ENCODE assay signal across 8 mouse cellular contexts in genomic region chr10:30842228-30842627, GRCm38 (mm10). TPM values are rescaled to one million over a fixed set of nuclear protein-coding genes. Genes with fewer than 3 reads are reported as not detected.
DNase-seq lines count a peak whose midpoint lies in the region; ATAC-seq and TF ChIP-seq lines count a peak whose summit lies in the region.

No protein-coding gene starts in this region.

- no peak for TF ChIP-seq CTCF in lung, embryonic 14.5 days (IDR thresholded peaks at IDR 0.05; ENCODE audit: low read depth)

- under 1% methylated on average over 29 of the region's 29 CpGs for WGBS in lung, embryonic 14.5 days
- WGBS in forebrain, embryonic 10.5 days = 0% methylated on average over 29 of the region's 29 CpGs
- WGBS in limb, embryonic 13.5 days = under 1% methylated on average over 29 of the region's 29 CpGs
- under 1% methylated on average over 29 of the region's 29 CpGs for WGBS in neural tube, embryonic 13.5 days

- H3K4me2 ChIP-seq in lung, embryonic 14.5 days = peak overlapping the region; percentile 88
- H3K4me2 ChIP-seq in limb, embryonic 13.5 days (replicated peaks) = peak overlapping the region; percentile 89
- peak overlapping the region; percentile 80 for H3K4me2 ChIP-seq in neural tube, embryonic 13.5 days

- no peak overlapping the region for H3K27ac ChIP-seq in lung, embryonic 14.5 days (ENCODE audit: low read depth)
- peak overlapping the region; percentile 70 for H3K27ac ChIP-seq in forebrain, embryonic 10.5 days
- no peak overlapping the region for H3K27ac ChIP-seq in limb, embryonic 13.5 days
- H3K27ac ChIP-seq in neural tube, embryonic 13.5 days (replicated peaks) = peak overlapping the region; percentile 75

- peak; percentile 47 for DNase-seq in lung, embryonic 14.5 days
- no peak for DNase-seq in lung, postnatal 25 days (ENCODE audit: low spot score)
- DNase-seq in forebrain, embryonic 10.5 days (ENCODE audit: extremely low spot score, low spot score) = no peak
- no peak for DNase-seq in urinary bladder, adult 18-20 months (ENCODE audit: low spot score in 2 of 2)
- no peak for DNase-seq in spleen, postnatal 4 days (ENCODE audit: low spot score in 2 of 2)
- DNase-seq in cerebellum, adult 11-12 months = no peak

- H3K9ac ChIP-seq in lung, embryonic 14.5 days = peak overlapping the region; percentile 37; the same call in 1 of the 2 replicates
- H3K9ac ChIP-seq in limb, embryonic 13.5 days = peak overlapping the region; percentile 53
- H3K9ac ChIP-seq in neural tube, embryonic 13.5 days = peak overlapping the region; percentile 78

- peak overlapping the region; percentile 48 for H3K4me3 ChIP-seq in lung, embryonic 14.5 days (ENCODE audit: low read depth, low read length)
- peak overlapping the region; percentile 68 for H3K4me3 ChIP-seq in forebrain, embryonic 10.5 days
- peak overlapping the region; percentile 56 for H3K4me3 ChIP-seq in limb, embryonic 13.5 days
- H3K4me3 ChIP-seq in neural tube, embryonic 13.5 days = peak overlapping the region; percentile 65

- peaks cover 43% of the 10 kb centered on the region for H3K27me3 ChIP-seq in lung, embryonic 14.5 days (ENCODE audit: insufficient read depth, low read length)
- H3K27me3 ChIP-seq in forebrain, embryonic 10.5 days (ENCODE audit: poor library complexity, severe bottlenecking) = peaks cover 76% of the 10 kb centered on the region
- H3K27me3 ChIP-seq in limb, embryonic 13.5 days = peaks cover 69% of the 10 kb centered on the region
- peaks cover 59% of the 10 kb centered on the region for H3K27me3 ChIP-seq in neural tube, embryonic 13.5 days

- ATAC-seq in lung, embryonic 14.5 days (ENCODE audit: insufficient read depth) = peak; percentile 48
- peak; percentile 37; the same call in 1 of the 2 replicates for ATAC-seq in limb, embryonic 13.5 days (ENCODE audit: low FRiP score, low read depth)
- peak; percentile 76 for ATAC-seq in neural tube, embryonic 13.5 days (ENCODE audit: low read depth)

- no peaks in the 10 kb centered on the region for H3K36me3 ChIP-seq in lung, embryonic 14.5 days (ENCODE audit: insufficient read depth)
- no peaks in the 10 kb centered on the region for H3K36me3 ChIP-seq in forebrain, embryonic 10.5 days (replicated peaks)
- no peaks in the 10 kb centered on the region for H3K36me3 ChIP-seq in limb, embryonic 13.5 days
- H3K36me3 ChIP-seq in neural tube, embryonic 13.5 days = no peaks in the 10 kb centered on the region

- H3K4me1 ChIP-seq in lung, embryonic 14.5 days (ENCODE audit: insufficient read depth) = no peaks in the 10 kb centered on the region
- peaks cover 38% of the 10 kb centered on the region for H3K4me1 ChIP-seq in forebrain, embryonic 10.5 days
- H3K4me1 ChIP-seq in limb, embryonic 13.5 days = peaks cover 31% of the 10 kb centered on the region
- H3K4me1 ChIP-seq in neural tube, embryonic 13.5 days (replicated peaks) = peaks cover 27% of the 10 kb centered on the region

- no peaks in the 10 kb centered on the region for H3K9me3 ChIP-seq in lung, embryonic 14.5 days (ENCODE audit: low read depth, low read length)
- no peaks in the 10 kb centered on the region for H3K9me3 ChIP-seq in forebrain, embryonic 10.5 days
- H3K9me3 ChIP-seq in limb, embryonic 13.5 days = no peaks in the 10 kb centered on the region
- no peaks in the 10 kb centered on the region for H3K9me3 ChIP-seq in neural tube, embryonic 13.5 days

RNA-seq across cellular contexts. Expression of gene Hey2, which starts 0.4 kb away (rescaled TPM):
- polyA plus RNA-seq in lung, embryonic 14.5 days (2014; fragmentation: Nextera tagmentation; extraction: Ambion mirVana) = 1.4 and 2.2 TPM in 2 replicates
- 1.8 TPM in 2 replicates for polyA plus RNA-seq in forebrain, embryonic 10.5 days (2016; fragmentation: Nextera tagmentation; extraction: Ambion mirVana)
- polyA plus RNA-seq in limb, embryonic 13.5 days (2015; fragmentation: Nextera tagmentation; extraction: Ambion mirVana) = 2.6 and 3.3 TPM in 2 replicates
- polyA plus RNA-seq in neural tube, embryonic 13.5 days (2015; fragmentation: Nextera tagmentation; extraction: Ambion mirVana) = 15.1 and 15.7 TPM in 2 replicates

RNA-seq across cellular contexts. Expression of gene Ncoa7, which starts 39.1 kb away (rescaled TPM):
- 10.7 and 11.5 TPM in 2 replicates for polyA plus RNA-seq in lung, embryonic 14.5 days (2014; fragmentation: Nextera tagmentation; extraction: Ambion mirVana)
- polyA plus RNA-seq in forebrain, embryonic 10.5 days (2016; fragmentation: Nextera tagmentation; extraction: Ambion mirVana) = 5.7 and 6.9 TPM in 2 replicates
- polyA plus RNA-seq in limb, embryonic 13.5 days (2015; fragmentation: Nextera tagmentation; extraction: Ambion mirVana) = 8.3 and 10.3 TPM in 2 replicates
- 16.1 and 18.4 TPM in 2 replicates for polyA plus RNA-seq in neural tube, embryonic 13.5 days (2015; fragmentation: Nextera tagmentation; extraction: Ambion mirVana)

Comparison
In these comparisons a context has a peak if more than half of its experiments do, and no peak if none do; other contexts are left out.
1. H3K27ac ChIP-seq: peak in forebrain, embryonic 10.5 days (single experiment) and neural tube, embryonic 13.5 days (single experiment); none in lung, embryonic 14.5 days (single experiment) and limb, embryonic 13.5 days (single experiment).
2. Peak in every context shown above with its lines, with median percentiles within 50 percentile points of each other: ATAC-seq, H3K4me2 ChIP-seq, H3K4me3 ChIP-seq and H3K9ac ChIP-seq.